Mouse (Mus musculus): ENCODE results near the gene Sfpq. TPM values are rescaled to one million over a fixed set of nuclear protein-coding genes. Genes with fewer than 3 reads are reported as not detected.
A peak's percentile ranks its signal among the peaks of the same experiment; 100 is the strongest.
"Not testable (repeated sequence)": the region's sequence is repeated elsewhere in the genome, so short reads cannot be mapped to it uniquely, and the experiment has no call there.

Sfpq gene
- total RNA-seq (2015; ENCODE audit: low replicate concordance) (235 and 246 TPM in 2 replicates), total RNA-seq (2017; ENCODE audit: low replicate concordance) (508 and 629 TPM in 2 replicates)

- ATAC-seq (replicated peaks; ENCODE audit: low FRiP score, poor library complexity, severe bottlenecking), result peak; percentile 94
Observed at GRCm38 (mm10) chr4:127021151-127021945, at the start of gene Sfpq. Sfpq (plus strand) TSS chr4:127021324.

GRCm38 (mm10) chr4:126977467-126977866 lies 43.7 kb upstream of the Sfpq start:
- ATAC-seq (replicated peaks; ENCODE audit: low FRiP score, poor library complexity, severe bottlenecking), result no peak; the same call in 1 of the 2 replicates

DNA sequence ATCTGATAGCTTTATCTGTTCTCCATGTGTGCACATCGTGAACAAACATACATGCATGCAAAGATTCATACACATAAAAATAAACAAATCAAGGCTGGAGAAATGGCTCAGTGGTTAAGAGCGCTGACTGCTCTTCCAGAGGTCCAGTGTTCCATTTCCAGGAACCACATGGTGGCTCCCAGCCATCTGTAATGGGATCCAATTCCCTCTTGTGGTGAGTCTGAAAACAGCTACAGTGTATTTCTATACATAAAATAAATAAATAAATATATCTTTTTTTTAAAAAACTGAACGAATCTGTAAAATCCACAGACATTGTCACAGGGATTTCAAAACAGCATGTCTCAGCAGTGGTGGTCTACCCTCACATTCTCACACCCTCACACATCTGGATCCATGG lies 42.4 kb upstream of the Sfpq start:
- ATAC-seq (replicated peaks; ENCODE audit: low FRiP score, poor library complexity, severe bottlenecking), result no peak

- ATAC-seq (replicated peaks; ENCODE audit: low FRiP score, poor library complexity, severe bottlenecking), result no peak
Observed at GRCm38 (mm10) chr4:126983321-126983720, 37.8 kb upstream of the Sfpq start.

GRCm38 (mm10) chr4:126983736-126984525 lies 37.2 kb upstream of the Sfpq start:
- not testable (repeated sequence) for ATAC-seq (replicated peaks; ENCODE audit: low FRiP score, poor library complexity, severe bottlenecking)

GRCm38 (mm10) chr4:126986768-126987167 lies 34.4 kb upstream of the Sfpq start:
- ATAC-seq (replicated peaks; ENCODE audit: low FRiP score, poor library complexity, severe bottlenecking), result no peak

GRCm38 (mm10) chr4:126988503-126988902 lies 32.6 kb upstream of the Sfpq start:
- ATAC-seq (replicated peaks; ENCODE audit: low FRiP score, poor library complexity, severe bottlenecking), result no peak

DNA sequence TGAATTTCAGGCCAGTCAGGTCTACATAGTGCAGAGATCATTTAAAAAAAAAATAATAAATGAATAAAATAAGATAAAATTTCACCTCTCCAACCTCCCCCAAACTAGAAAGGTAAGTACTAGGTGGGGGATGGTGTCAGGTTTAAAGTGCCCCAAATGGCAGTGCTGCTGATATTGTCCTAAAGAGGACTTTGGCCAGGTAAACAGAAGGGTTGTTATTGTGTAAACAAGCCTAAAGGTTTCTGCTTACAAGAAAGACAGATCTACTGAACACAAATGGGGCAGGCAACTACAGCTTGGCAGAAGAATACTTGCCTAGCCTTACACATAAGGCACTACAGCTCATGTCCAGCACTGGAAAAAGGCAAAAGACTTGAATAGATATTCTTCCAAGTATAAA lies 30.6 kb upstream of the Sfpq start:
- ATAC-seq (replicated peaks; ENCODE audit: low FRiP score, poor library complexity, severe bottlenecking), result no peak

DNA sequence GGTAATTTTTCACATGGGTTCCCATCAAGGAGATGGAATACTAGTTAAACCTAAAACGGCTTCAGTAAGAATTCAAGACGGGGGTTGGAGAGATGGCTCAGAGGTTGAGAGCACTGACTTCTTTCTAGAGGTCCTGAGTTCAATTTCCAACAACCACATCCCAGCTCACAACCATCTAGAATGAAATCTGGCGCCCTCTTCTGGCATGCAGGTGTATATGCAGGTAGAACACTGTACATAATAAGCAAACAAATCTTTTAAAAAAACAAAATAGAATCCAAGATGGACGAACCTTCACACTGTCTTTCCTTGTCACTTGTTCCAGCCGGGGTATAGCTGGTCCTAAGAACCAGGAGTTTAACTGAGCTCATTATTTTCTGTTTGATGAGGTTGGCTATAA lies 28.8 kb upstream of the Sfpq start:
- ATAC-seq (replicated peaks; ENCODE audit: low FRiP score, poor library complexity, severe bottlenecking), result peak; percentile 78

- ATAC-seq (replicated peaks; ENCODE audit: low FRiP score, poor library complexity, severe bottlenecking), result not testable (repeated sequence)
Observed at GRCm38 (mm10) chr4:126999372-126999771, 21.8 kb upstream of the Sfpq start.

DNA sequence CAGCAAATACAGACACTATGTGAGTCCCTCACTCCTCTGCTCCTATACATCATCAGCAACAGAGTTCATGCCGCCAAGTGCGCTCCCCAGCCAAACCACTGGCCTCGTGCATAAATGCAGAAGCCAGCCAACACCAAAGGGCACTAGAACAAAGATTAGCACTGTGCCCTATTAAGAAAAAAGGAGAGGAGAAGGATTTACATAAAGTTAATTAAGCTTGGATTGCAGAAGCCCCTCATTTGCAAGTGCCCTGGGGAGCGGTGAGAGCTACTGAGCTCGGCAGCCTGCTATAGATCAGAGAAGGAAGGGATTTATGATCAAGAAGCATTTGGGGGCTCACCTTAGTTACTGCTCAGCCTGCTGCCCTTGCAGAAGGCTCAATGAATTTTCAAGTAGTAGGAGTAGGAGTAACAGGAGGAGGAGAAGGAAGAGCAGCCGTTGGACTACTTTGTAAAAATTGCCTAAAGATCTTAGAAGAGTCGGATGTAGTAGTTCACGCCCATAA lies 20.5 kb upstream of the Sfpq start:
- no peak for ATAC-seq (replicated peaks; ENCODE audit: low FRiP score, poor library complexity, severe bottlenecking)

GRCm38 (mm10) chr4:127004384-127004783 lies 16.7 kb upstream of the Sfpq start:
- ATAC-seq (replicated peaks; ENCODE audit: low FRiP score, poor library complexity, severe bottlenecking), result no peak

GRCm38 (mm10) chr4:127005113-127005936 lies 15.8 kb upstream of the Sfpq start:
- no peak for ATAC-seq (replicated peaks; ENCODE audit: low FRiP score, poor library complexity, severe bottlenecking)

- peak; percentile 100 for ATAC-seq (replicated peaks; ENCODE audit: low FRiP score, poor library complexity, severe bottlenecking)
Observed at GRCm38 (mm10) chr4:127015294-127015993, 5.7 kb upstream of the Sfpq start.

GRCm38 (mm10) chr4:127016366-127016765 lies 4.8 kb upstream of the Sfpq start:
- ATAC-seq (replicated peaks; ENCODE audit: low FRiP score, poor library complexity, severe bottlenecking), result no peak

- no peak for ATAC-seq (replicated peaks; ENCODE audit: low FRiP score, poor library complexity, severe bottlenecking)
Observed at GRCm38 (mm10) chr4:127020411-127021150, 543 bp upstream of the Sfpq start.

GRCm38 (mm10) chr4:127021989-127022626 lies 984 bp downstream of the Sfpq start:
- peak; percentile 83 for ATAC-seq (replicated peaks; ENCODE audit: low FRiP score, poor library complexity, severe bottlenecking)

GRCm38 (mm10) chr4:127023201-127023600 lies 2.1 kb downstream of the Sfpq start:
- no peak for ATAC-seq (replicated peaks; ENCODE audit: low FRiP score, poor library complexity, severe bottlenecking)
